Mouse (Mus musculus) olfactory bulb, adult 2 months (tissue): Measurements from ENCODE around the gene Pkmyt1. TPM values are rescaled to one million over a fixed set of nuclear protein-coding genes. Genes with fewer than 3 reads are reported as not detected.

Experiments used
- H3K27ac ChIP-seq: fragments of 200-500 bp; 2 replicates; pipeline ENCODE4 v1.5.1; 2012; ENCODE audit warnings: low read depth, low read length; ENCODE audit not compliant: insufficient read depth
- H3K4me1 ChIP-seq: fragments of 200-500 bp; 2 replicates; pipeline ENCODE4 v1.6.1; 2012; ENCODE audit warnings: low read length; ENCODE audit not compliant: control insufficient read depth, insufficient read depth
- H3K4me3 ChIP-seq: fragments of 200-500 bp; 2 replicates; pipeline ENCODE4 v1.5.1; 2012; ENCODE audit warnings: mild to moderate bottlenecking, low read depth, low read length, moderate library complexity; ENCODE audit not compliant: insufficient read depth
- CTCF ChIP-seq: fragments of 200-500 bp; IDR thresholded peaks from 2 replicates; pipeline ENCODE4 v1.5.1; 2012; ENCODE audit warnings: low read depth, mild to moderate bottlenecking, low read length, moderate library complexity; ENCODE audit not compliant: insufficient read depth
- POLR2A ChIP-seq: fragments of 200-500 bp; IDR thresholded peaks from 2 replicates; pipeline ENCODE4 v1.6.1; 2012; ENCODE audit warnings: mild to moderate bottlenecking, low read depth, low read length, moderate library complexity; ENCODE audit not compliant: insufficient read depth
- WGBS: fragments of 180-500 bp; shearing (Covaris S2); methylation state at CpG from one replicate; pipeline ENCODE4 v1.1.7; 2018; 5-methylcytosine and 5-hydroxymethylcytosine counted together
- polyA plus RNA-seq: library from polyadenylated mRNA; stranded (reverse); fragments of >200 nt; gene quantifications from 2 replicates; pipeline ENCODE4 v1.2.4, GENCODE M21; 2012; ENCODE audit warnings: low replicate concordance; ENCODE audit not compliant: missing spikeins, insufficient read depth, insufficient read length

Gene Pkmyt1
- polyA plus RNA-seq, 1 experiment: not detected

GRCm38 (mm10) chr17:23706212-23706611 is 19.9 kb upstream of the Pkmyt1 start:
- Histone ChIP-seq H3K4me1 (0 out of 2 replicates have a peak, but pooled peaks cover 4% of the 10 kb centered on the region), H3K27ac (no peak overlapping the region), H3K4me3 (no peak overlapping the region)
- TF ChIP-seq POLR2A (no peak), CTCF (peak; percentile 66)
- 16% methylated on average over 3 of the region's 3 CpGs for WGBS

- no peak overlapping the region for H3K4me3 ChIP-seq
- H3K27ac ChIP-seq: no peak overlapping the region
- no peak for TF ChIP-seq CTCF
- no peak for TF ChIP-seq POLR2A
- no peaks in the 10 kb centered on the region for H3K4me1 ChIP-seq
- 72% methylated on average over 2 of the region's 2 CpGs for whole genome bisulfite sequencing
Observed at GRCm38 (mm10) chr17:23717003-23717402, 9.1 kb upstream of the Pkmyt1 start.

- Histone ChIP-seq H3K4me1 (no peaks in the 10 kb centered on the region), H3K27ac (no peak overlapping the region), H3K4me3 (no peak overlapping the region)
- 14% methylated on average over 1 of the region's 1 CpGs for WGBS
- TF ChIP-seq POLR2A (no peak), CTCF (no peak)
Observed at GRCm38 (mm10) chr17:23719455-23719854, 6.7 kb upstream of the Pkmyt1 start.

GRCm38 (mm10) chr17:23721886-23722285 is 4.2 kb upstream of the Pkmyt1 start:
- 88% methylated on average over 2 of the region's 2 CpGs for WGBS
- Histone ChIP-seq H3K4me1 (peaks cover 4% of the 10 kb centered on the region; the same call in 1 of the 2 replicates), H3K27ac (no peak overlapping the region), H3K4me3 (no peak overlapping the region)
- TF ChIP-seq CTCF: no peak
- no peak for TF ChIP-seq POLR2A

- 84% methylated on average over 7 of the region's 7 CpGs for WGBS
- Histone ChIP-seq H3K4me1 (peaks cover 6% of the 10 kb centered on the region; the same call in 1 of the 2 replicates), H3K27ac (no peak within 1 kb of the TSS), H3K4me3 (no peak within 1 kb of the TSS)
- no peak for TF ChIP-seq POLR2A
- TF ChIP-seq CTCF: no peak
Observed at GRCm38 (mm10) chr17:23722376-23723125, 3.6 kb upstream of the Pkmyt1 start, which contains the start of gene 1520401A03Rik. 1520401A03Rik (minus strand) TSS chr17:23722783.

- H3K27ac ChIP-seq: 0 out of 2 replicates have a peak overlapping the region, but pooled peaks have one; percentile 10
- H3K4me1 ChIP-seq: peaks cover 6% of the 10 kb centered on the region; the same call in 1 of the 2 replicates
- no peak overlapping the region; the same call in 1 of the 2 replicates for H3K4me3 ChIP-seq
- 57% methylated on average over 4 of the region's 4 CpGs for WGBS
- no peak for TF ChIP-seq POLR2A
- TF ChIP-seq CTCF: no peak
Observed at GRCm38 (mm10) chr17:23725477-23725876, 659 bp upstream of the Pkmyt1 start.

GRCm38 (mm10) chr17:23726758-23727142 is 614 bp downstream of the Pkmyt1 start:
- H3K27ac ChIP-seq: no peak overlapping the region
- peaks cover 6% of the 10 kb centered on the region; the same call in 1 of the 2 replicates for H3K4me1 ChIP-seq

GRCm38 (mm10) chr17:23730441-23730840 is 4.3 kb downstream of the Pkmyt1 start:
- Histone ChIP-seq H3K4me3 (no peak overlapping the region), H3K27ac (no peak overlapping the region), H3K4me1 (peaks cover 6% of the 10 kb centered on the region; the same call in 1 of the 2 replicates)
- TF ChIP-seq POLR2A (no peak), CTCF (no peak)
- WGBS: 38% methylated on average over 1 of the region's 1 CpGs

More at GRCm38 (mm10) chr17:23726758-23727142, 614 bp downstream of the Pkmyt1 start:
- TF ChIP-seq POLR2A (no peak), CTCF (no peak)
- peak overlapping the region; percentile 67 for H3K4me3 ChIP-seq
- 0% methylated on average over 20 of the region's 20 CpGs for WGBS

GRCm38 (mm10) chr17:23734341-23734740 is 8.2 kb downstream of the Pkmyt1 start:
- Histone ChIP-seq H3K27ac (no peak overlapping the region), H3K4me3 (no peak overlapping the region), H3K4me1 (peaks cover 11% of the 10 kb centered on the region)
- TF ChIP-seq CTCF (no peak), POLR2A (no peak)
- 52% methylated on average over 1 of the region's 1 CpGs for WGBS
